Mouse (Mus musculus) retina, adult 2 months (tissue): ENCODE measurements at regions not wholly inside any gene's neighbourhood (a gene's known extent, or its start where the extent isn't known, plus 50 kb on each side); places are given as distances from the start of the nearest gene placed in this dataset.

Experiments
- DNase-seq: peaks from one replicate; pipeline ENCODE4 v3.0.0-alpha.2; 2012; ENCODE audit warnings: low read depth, low spot score

- peak; percentile 82 for DNase-seq
Observed at GRCm38 (mm10) chr1:55888711-55889366, 483.1 kb downstream of the Plcl1 start.

GRCm38 (mm10) chr1:55890511-55891151 lies 484.9 kb downstream of the Plcl1 start:
- no peak for DNase-seq

- no peak for DNase-seq
Observed at GRCm38 (mm10) chr1:55891894-55892293, 486.2 kb downstream of the Plcl1 start.

- no peak for DNase-seq
Observed at GRCm38 (mm10) chr1:55897572-55897971, 491.9 kb downstream of the Plcl1 start.

GRCm38 (mm10) chr1:55898031-55898430 lies 492.3 kb downstream of the Plcl1 start:
- DNase-seq: no peak

GRCm38 (mm10) chr1:55900033-55900432 lies 494.3 kb downstream of the Plcl1 start:
- no peak for DNase-seq

GRCm38 (mm10) chr1:55903177-55903576 lies 497.5 kb downstream of the Plcl1 start:
- no peak for DNase-seq

- no peak for DNase-seq
Observed at GRCm38 (mm10) chr1:55904571-55904970, 498.9 kb downstream of the Plcl1 start.

- DNase-seq: no peak
Observed at GRCm38 (mm10) chr1:55905232-55905631, 499.5 kb downstream of the Plcl1 start.

GRCm38 (mm10) chr1:55910024-55910423 lies 504.3 kb downstream of the Plcl1 start:
- no peak for DNase-seq

GRCm38 (mm10) chr1:55914284-55914683 lies 508.6 kb downstream of the Plcl1 start:
- no peak for DNase-seq

GRCm38 (mm10) chr1:55915940-55916339 lies 510.2 kb downstream of the Plcl1 start:
- no peak for DNase-seq

GRCm38 (mm10) chr1:55919516-55919915 lies 513.8 kb downstream of the Plcl1 start:
- no peak for DNase-seq

- no peak for DNase-seq
Observed at GRCm38 (mm10) chr1:55946786-55947549, 541.2 kb downstream of the Plcl1 start.

GRCm38 (mm10) chr1:55947618-55948283 lies 542.0 kb downstream of the Plcl1 start:
- DNase-seq: no peak

- DNase-seq: no peak
Observed at GRCm38 (mm10) chr1:55949606-55950005, 543.9 kb downstream of the Plcl1 start.

GRCm38 (mm10) chr1:55957804-55958445 lies 552.2 kb downstream of the Plcl1 start:
- no peak for DNase-seq

- DNase-seq: peak; percentile 22
Observed at GRCm38 (mm10) chr1:55960291-55960690, 554.6 kb downstream of the Plcl1 start.

- DNase-seq: no peak
Observed at GRCm38 (mm10) chr1:55963867-55964266, 558.1 kb downstream of the Plcl1 start.

GRCm38 (mm10) chr1:55966273-55966672 lies 560.6 kb downstream of the Plcl1 start:
- no peak for DNase-seq

GRCm38 (mm10) chr1:55967869-55968268 lies 562.1 kb downstream of the Plcl1 start:
- DNase-seq: no peak

- no peak for DNase-seq
Observed at GRCm38 (mm10) chr1:55977796-55978195, 572.1 kb downstream of the Plcl1 start.
